Mouse (Mus musculus): ENCODE data around the gene Klf9. TPM values are rescaled to one million over a fixed set of nuclear protein-coding genes. Genes with fewer than 3 reads are reported as not detected.

Gene Klf9
- polyA plus RNA-seq, 1 experiment from 2014 or later = 1.8 TPM

GRCm38 (mm10) chr19:23153606-23154127, 12.6 kb downstream of the Klf9 start:
- Histone ChIP-seq H3K9me3 (ENCODE audit: control insufficient read depth, low read length) (no peaks in the 10 kb centered on the region), H3K9ac (ENCODE audit: low read length) (no peak overlapping the region), H3K36me3 (ENCODE audit: control insufficient read depth, insufficient read depth, low read length) (no peaks in the 10 kb centered on the region), H3K27me3 (ENCODE audit: control insufficient read depth, insufficient read depth, low read length) (no peaks in the 10 kb centered on the region), H3K4me2 (ENCODE audit: low read length) (no peak overlapping the region), H3K27ac (replicated peaks in 1 of 2; ENCODE audit: control insufficient read depth in 1 of 2, insufficient read depth in 1 of 2, low read depth in 2 of 2, low read length in 2 of 2) (no peak overlapping the region), H3K4me1 (ENCODE audit: control insufficient read depth in 2 of 2, insufficient read depth in 2 of 2, low read length in 2 of 2) (peaks cover 10 to 20% of the 10 kb centered on the region in 2 experiments), H3K4me3 (ENCODE audit: control insufficient read depth in 1 of 2, insufficient read depth in 1 of 2, low read depth in 1 of 2, low read length in 2 of 2) (no peak overlapping the region)
- ATAC-seq (ENCODE audit: insufficient number of reproducible peaks, insufficient read depth, low FRiP score, low read depth) = no peak
- 88% methylated on average over 5 of the region's 5 CpGs for WGBS

- H3K4me3 ChIP-seq (ENCODE audit: control insufficient read depth in 1 of 2, insufficient read depth in 1 of 2, low read depth in 1 of 2, low read length in 2 of 2) = no peak overlapping the region
- H3K36me3 ChIP-seq (ENCODE audit: control insufficient read depth, insufficient read depth, low read length) = no peaks in the 10 kb centered on the region
- no peaks in the 10 kb centered on the region for H3K27me3 ChIP-seq (ENCODE audit: control insufficient read depth, insufficient read depth, low read length)
- H3K4me2 ChIP-seq (ENCODE audit: low read length) = no peak overlapping the region
- no peak for ATAC-seq (ENCODE audit: insufficient number of reproducible peaks, insufficient read depth, low FRiP score, low read depth)
- 69% methylated on average over 10 of the region's 10 CpGs for WGBS
- H3K9me3 ChIP-seq (ENCODE audit: control insufficient read depth, low read length) = no peaks in the 10 kb centered on the region
- no peak overlapping the region for H3K9ac ChIP-seq (ENCODE audit: low read length)
- no peak overlapping the region for H3K27ac ChIP-seq (replicated peaks in 1 of 2; ENCODE audit: control insufficient read depth in 1 of 2, insufficient read depth in 1 of 2, low read depth in 2 of 2, low read length in 2 of 2)
- peaks cover 0 to 11% of the 10 kb centered on the region in 2 experiments; a peak in 2 of 4 replicates for H3K4me1 ChIP-seq (ENCODE audit: control insufficient read depth in 2 of 2, insufficient read depth in 2 of 2, low read length in 2 of 2)
These were observed 18.9 kb downstream of the Klf9 start for GRCm38 (mm10) chr19:23159780-23160395.

DNA sequence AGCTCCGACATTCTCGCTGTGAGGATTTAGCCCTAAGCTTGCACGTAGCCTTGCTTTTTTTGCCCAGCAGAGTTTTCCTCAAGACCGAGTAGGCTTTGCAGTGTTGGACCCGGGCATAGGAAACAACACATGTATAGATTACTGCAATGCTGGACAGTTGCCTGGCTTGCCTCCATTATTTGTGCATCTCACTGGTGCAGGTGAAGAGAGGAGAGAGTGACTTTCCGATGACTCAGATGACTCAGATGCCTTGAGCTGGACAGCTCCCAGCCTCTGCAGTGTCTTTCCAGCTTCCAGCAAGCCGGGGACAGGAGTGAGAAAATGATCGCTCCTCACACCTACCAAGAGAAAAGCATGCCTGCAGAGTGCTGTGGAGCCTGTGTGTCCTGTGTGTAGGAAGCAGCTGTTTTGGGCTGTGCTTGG, 21.4 kb downstream of the Klf9 start:
- Histone ChIP-seq H3K9me3 (ENCODE audit: control insufficient read depth, low read length) (no peaks in the 10 kb centered on the region), H3K36me3 (ENCODE audit: control insufficient read depth, insufficient read depth, low read length) (no peaks in the 10 kb centered on the region), H3K27me3 (ENCODE audit: control insufficient read depth, insufficient read depth, low read length) (no peaks in the 10 kb centered on the region), H3K4me3 (ENCODE audit: control insufficient read depth in 1 of 2, insufficient read depth in 1 of 2, low read depth in 1 of 2, low read length in 2 of 2) (no peak overlapping the region), H3K4me1 (ENCODE audit: control insufficient read depth in 2 of 2, insufficient read depth in 2 of 2, low read length in 2 of 2) (peaks cover 0 to 11% of the 10 kb centered on the region in 2 experiments; a peak in 2 of 4 replicates), H3K9ac (ENCODE audit: low read length) (no peak overlapping the region), H3K27ac (replicated peaks in 1 of 2; ENCODE audit: control insufficient read depth in 1 of 2, insufficient read depth in 1 of 2, low read depth in 2 of 2, low read length in 2 of 2) (no peak overlapping the region), H3K4me2 (ENCODE audit: low read length) (0 out of 2 replicates have a peak overlapping the region, but pooled peaks have one; percentile 32)
- no peak for ATAC-seq (ENCODE audit: insufficient number of reproducible peaks, insufficient read depth, low FRiP score, low read depth)
- WGBS = 14% methylated on average over 8 of the region's 8 CpGs

DNA sequence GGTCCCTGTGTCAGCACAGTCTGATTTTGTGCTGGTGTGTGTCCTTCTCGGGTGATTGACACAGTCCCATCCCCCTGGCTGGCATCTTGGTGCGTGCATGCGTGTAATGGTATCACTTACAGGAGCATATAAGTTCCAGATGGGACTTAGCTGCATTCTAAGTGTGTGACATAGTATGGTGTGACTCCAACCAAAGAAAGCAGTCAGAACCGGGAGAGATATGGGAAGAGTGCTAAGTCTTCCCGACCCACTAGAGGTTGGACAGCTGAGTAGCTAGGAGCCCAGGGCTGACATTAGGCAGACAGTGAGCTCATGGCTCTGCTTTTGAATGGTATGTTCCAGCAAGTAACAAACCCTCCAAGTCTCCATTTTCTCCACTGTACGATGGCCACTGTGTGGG, 21.9 kb downstream of the Klf9 start:
- ATAC-seq (ENCODE audit: insufficient number of reproducible peaks, insufficient read depth, low FRiP score, low read depth) = no peak; the same call in 1 of the 2 replicates
- no peaks in the 10 kb centered on the region for H3K27me3 ChIP-seq (ENCODE audit: control insufficient read depth, insufficient read depth, low read length)

DNA sequence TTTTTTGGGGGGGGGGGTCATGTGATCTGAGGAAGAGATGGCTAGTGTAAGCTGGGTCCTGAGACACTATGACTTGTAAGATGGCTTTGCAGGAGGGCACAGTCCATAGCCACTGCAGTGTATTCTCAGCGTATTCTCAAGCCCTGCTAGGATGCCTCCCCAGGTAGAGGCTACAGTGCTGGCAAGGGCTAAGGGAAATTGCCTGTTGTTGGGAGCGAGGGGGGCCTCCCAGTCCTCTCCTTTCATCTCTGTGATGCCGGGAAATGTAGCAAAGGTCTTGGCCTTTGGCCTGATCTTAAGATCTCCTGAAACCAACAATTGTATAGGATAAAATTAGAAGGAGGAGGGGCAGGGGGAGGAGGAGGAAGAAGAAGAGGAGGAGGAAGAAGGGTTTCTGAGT, 22.3 kb downstream of the Klf9 start:
- no peaks in the 10 kb centered on the region for H3K36me3 ChIP-seq (ENCODE audit: control insufficient read depth, insufficient read depth, low read length)
- H3K27me3 ChIP-seq (ENCODE audit: control insufficient read depth, insufficient read depth, low read length) = no peaks in the 10 kb centered on the region
- H3K4me2 ChIP-seq (ENCODE audit: low read length) = no peak overlapping the region
- WGBS = 71% methylated on average over 3 of the region's 3 CpGs
- H3K9me3 ChIP-seq (ENCODE audit: control insufficient read depth, low read length) = no peaks in the 10 kb centered on the region
- no peak overlapping the region for H3K9ac ChIP-seq (ENCODE audit: low read length)
- peaks cover 0 to 11% of the 10 kb centered on the region in 2 experiments; a peak in 2 of 4 replicates for H3K4me1 ChIP-seq (ENCODE audit: control insufficient read depth in 2 of 2, insufficient read depth in 2 of 2, low read length in 2 of 2)
- no peak overlapping the region for H3K4me3 ChIP-seq (ENCODE audit: control insufficient read depth in 1 of 2, insufficient read depth in 1 of 2, low read depth in 1 of 2, low read length in 2 of 2)
- ATAC-seq (ENCODE audit: insufficient number of reproducible peaks, insufficient read depth, low FRiP score, low read depth) = no peak
- no peak overlapping the region for H3K27ac ChIP-seq (replicated peaks in 1 of 2; ENCODE audit: control insufficient read depth in 1 of 2, insufficient read depth in 1 of 2, low read depth in 2 of 2, low read length in 2 of 2)

More for the DNA sequence above, 21.9 kb downstream of the Klf9 start:
- H3K4me2 ChIP-seq (ENCODE audit: low read length) = no peak overlapping the region
- no peak overlapping the region for H3K27ac ChIP-seq (replicated peaks in 1 of 2; ENCODE audit: control insufficient read depth in 1 of 2, insufficient read depth in 1 of 2, low read depth in 2 of 2, low read length in 2 of 2)
- no peaks in the 10 kb centered on the region for H3K36me3 ChIP-seq (ENCODE audit: control insufficient read depth, insufficient read depth, low read length)
- no peaks in the 10 kb centered on the region for H3K9me3 ChIP-seq (ENCODE audit: control insufficient read depth, low read length)
- no peak overlapping the region for H3K4me3 ChIP-seq (ENCODE audit: control insufficient read depth in 1 of 2, insufficient read depth in 1 of 2, low read depth in 1 of 2, low read length in 2 of 2)
- H3K4me1 ChIP-seq (ENCODE audit: control insufficient read depth in 2 of 2, insufficient read depth in 2 of 2, low read length in 2 of 2) = peaks cover 0 to 11% of the 10 kb centered on the region in 2 experiments; a peak in 2 of 4 replicates
- WGBS = 53% methylated on average over 6 of the region's 6 CpGs
- H3K9ac ChIP-seq (ENCODE audit: low read length) = no peak overlapping the region

GRCm38 (mm10) chr19:23164651-23165240, 23.7 kb downstream of the Klf9 start:
- Histone ChIP-seq H3K4me2 (ENCODE audit: low read length) (no peak overlapping the region), H3K4me3 (ENCODE audit: control insufficient read depth in 1 of 2, insufficient read depth in 1 of 2, low read depth in 1 of 2, low read length in 2 of 2) (no peak overlapping the region), H3K9me3 (ENCODE audit: control insufficient read depth, low read length) (no peaks in the 10 kb centered on the region), H3K36me3 (ENCODE audit: control insufficient read depth, insufficient read depth, low read length) (no peaks in the 10 kb centered on the region), H3K9ac (ENCODE audit: low read length) (no peak overlapping the region), H3K27me3 (ENCODE audit: control insufficient read depth, insufficient read depth, low read length) (no peaks in the 10 kb centered on the region), H3K27ac (replicated peaks in 1 of 2; ENCODE audit: control insufficient read depth in 1 of 2, insufficient read depth in 1 of 2, low read depth in 2 of 2, low read length in 2 of 2) (no peak overlapping the region), H3K4me1 (ENCODE audit: control insufficient read depth in 2 of 2, insufficient read depth in 2 of 2, low read length in 2 of 2) (peaks cover 0 to 11% of the 10 kb centered on the region in 2 experiments; a peak in 2 of 4 replicates)
- ATAC-seq (ENCODE audit: insufficient number of reproducible peaks, insufficient read depth, low FRiP score, low read depth) = no peak
- 87% methylated on average over 16 of the region's 16 CpGs for WGBS

GRCm38 (mm10) chr19:23166550-23167284, 25.7 kb downstream of the Klf9 start:
- H3K4me3 ChIP-seq (ENCODE audit: control insufficient read depth in 1 of 2, insufficient read depth in 1 of 2, low read depth in 1 of 2, low read length in 2 of 2) = no peak overlapping the region
- WGBS = 82% methylated on average over 11 of the region's 11 CpGs
- no peak overlapping the region for H3K9ac ChIP-seq (ENCODE audit: low read length)
- no peak for ATAC-seq (ENCODE audit: insufficient number of reproducible peaks, insufficient read depth, low FRiP score, low read depth)
- H3K27ac ChIP-seq (replicated peaks in 1 of 2; ENCODE audit: control insufficient read depth in 1 of 2, insufficient read depth in 1 of 2, low read depth in 2 of 2, low read length in 2 of 2) = no peak overlapping the region
- no peaks in the 10 kb centered on the region for H3K9me3 ChIP-seq (ENCODE audit: control insufficient read depth, low read length)
- H3K4me1 ChIP-seq (ENCODE audit: control insufficient read depth in 2 of 2, insufficient read depth in 2 of 2, low read length in 2 of 2) = peaks cover 0 to 11% of the 10 kb centered on the region in 2 experiments; a peak in 2 of 4 replicates
- no peak overlapping the region for H3K4me2 ChIP-seq (ENCODE audit: low read length)
- H3K36me3 ChIP-seq (ENCODE audit: control insufficient read depth, insufficient read depth, low read length) = no peaks in the 10 kb centered on the region
- no peaks in the 10 kb centered on the region for H3K27me3 ChIP-seq (ENCODE audit: control insufficient read depth, insufficient read depth, low read length)
